Mouse (Mus musculus) testis, adult 10 weeks (tissue): Measurements from ENCODE around the gene Nasp. TPM values are rescaled to one million over a fixed set of nuclear protein-coding genes. Genes with fewer than 3 reads are reported as not detected.

Source experiments
- polyA plus RNA-seq: library from polyadenylated mRNA; stranded (reverse); fragments of 350-450 nt; fragmentation: Illumina TruSeq; extraction: RNeasy Lipid Tissue Mini Kit (QIAGEN cat#74804); gene quantifications from one replicate; pipeline ENCODE4 v1.2.3, GENCODE M21; 2014; ENCODE audit warnings: low read depth, low replicate concordance

Gene Nasp
- 1,868 TPM for polyA plus RNA-seq

DNA sequence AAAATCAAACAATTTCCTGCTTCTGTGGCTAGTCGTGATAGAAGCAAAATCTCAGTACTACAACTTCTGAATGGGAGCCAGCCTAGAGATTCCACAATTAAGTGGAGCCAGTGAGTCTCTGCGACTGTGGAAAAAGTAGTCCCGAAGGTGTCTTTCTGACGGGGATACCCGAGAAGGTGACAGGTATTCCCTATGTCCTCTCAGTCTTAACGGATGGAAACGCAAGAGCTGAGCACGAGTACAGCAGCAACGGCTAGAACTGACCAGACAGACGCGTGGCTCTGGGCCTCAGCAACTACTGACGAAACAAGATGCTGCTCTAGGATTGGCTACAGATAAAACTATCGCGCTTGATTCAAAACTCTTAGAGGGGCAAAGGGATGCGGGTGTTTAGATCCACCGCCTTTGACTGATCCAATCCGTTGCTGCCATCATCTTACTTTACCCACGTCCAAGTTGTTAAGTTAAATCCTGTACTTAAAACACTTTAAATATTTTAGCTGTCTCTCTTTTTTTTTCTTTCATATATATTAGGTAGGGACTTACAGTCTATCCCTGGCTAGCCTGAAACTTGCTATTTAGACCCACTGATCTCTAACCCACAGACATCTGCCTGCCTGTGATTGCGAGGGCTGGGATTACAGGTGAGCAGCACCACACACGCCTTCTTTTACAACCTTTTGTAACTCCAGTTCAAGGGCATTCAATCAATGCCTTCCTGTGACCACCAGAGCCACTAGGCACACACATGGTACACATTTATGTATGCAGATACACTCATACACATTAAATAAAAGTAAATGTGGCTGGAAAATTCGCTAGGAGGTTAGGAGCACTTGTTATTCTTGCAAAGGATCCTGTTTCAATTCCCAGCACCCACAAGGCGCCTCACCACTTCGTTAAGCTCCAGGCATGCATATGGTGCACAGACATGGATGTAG, at the start of gene Nasp:
Gene Nasp, minus strand, starts transcription at position 220 of the 941 bp plus-strand sequence.

DNA sequence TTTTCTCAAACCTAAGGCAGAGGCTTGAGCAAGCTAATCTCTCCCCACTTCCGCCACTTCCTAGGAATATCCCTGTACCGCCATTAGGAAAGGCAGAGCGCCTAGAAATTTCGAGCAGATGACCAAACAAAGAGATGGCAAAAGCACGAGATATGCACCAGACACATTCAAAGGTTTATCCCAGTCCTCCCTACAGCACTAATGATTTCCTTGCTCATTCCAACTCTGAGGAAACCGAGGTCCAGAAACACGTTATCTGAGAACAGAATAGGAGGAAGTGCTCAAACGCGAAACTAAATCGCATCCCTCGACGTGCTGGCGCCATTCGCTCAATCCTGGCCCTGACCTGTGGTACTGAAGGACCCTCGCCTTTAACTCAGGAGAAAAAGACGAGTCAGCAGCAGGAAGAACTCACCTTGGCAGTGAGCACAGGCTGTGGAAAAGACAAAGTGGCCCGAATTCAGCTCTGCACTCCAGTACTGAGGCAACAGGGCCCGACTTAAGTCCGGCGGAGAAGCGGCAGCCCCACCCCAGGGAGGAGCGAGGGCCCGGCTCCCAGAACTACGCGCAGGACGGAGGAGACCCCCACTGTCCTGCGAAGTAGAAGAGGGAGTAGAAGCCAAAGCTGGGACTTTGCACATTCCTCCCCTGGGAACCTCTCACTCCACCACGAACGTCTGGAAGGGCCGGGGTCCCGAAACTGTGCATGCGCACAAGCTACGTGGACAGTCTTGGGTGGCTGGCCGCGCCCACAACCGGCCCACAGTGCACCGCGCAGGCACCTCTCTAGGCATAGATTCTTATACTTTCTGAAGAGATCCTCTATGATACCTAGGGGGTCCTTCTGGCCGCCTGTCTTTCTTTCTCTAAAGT, 23.4 kb upstream of the Nasp start, which contains the start of gene Akr1a1:
Gene Akr1a1, minus strand, starts transcription at position 757 of the 873 bp plus-strand sequence.

DNA sequence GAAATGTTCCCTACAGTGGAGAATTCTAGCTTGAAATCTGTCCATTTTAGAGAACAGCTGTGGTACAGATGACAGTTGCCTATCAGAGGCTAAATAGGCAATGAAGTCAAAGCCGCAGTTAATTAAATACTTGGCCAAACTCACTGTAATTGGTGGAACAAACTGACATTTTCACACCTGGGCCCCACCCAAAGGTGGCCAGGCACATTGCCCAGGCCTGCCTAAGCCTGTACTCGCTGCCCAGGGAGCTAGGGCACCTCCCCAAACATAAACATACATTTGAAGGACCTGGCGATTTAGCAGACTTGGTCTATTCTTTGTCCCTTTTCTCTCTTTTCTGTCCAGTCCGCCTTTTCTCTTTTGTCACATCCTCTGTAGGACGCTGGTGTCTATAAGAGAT, 31.4 kb downstream of the Nasp start, which contains the start of gene Ccdc17:
Gene Ccdc17, plus strand, starts transcription at position 276 of the 400 bp plus-strand sequence.

DNA sequence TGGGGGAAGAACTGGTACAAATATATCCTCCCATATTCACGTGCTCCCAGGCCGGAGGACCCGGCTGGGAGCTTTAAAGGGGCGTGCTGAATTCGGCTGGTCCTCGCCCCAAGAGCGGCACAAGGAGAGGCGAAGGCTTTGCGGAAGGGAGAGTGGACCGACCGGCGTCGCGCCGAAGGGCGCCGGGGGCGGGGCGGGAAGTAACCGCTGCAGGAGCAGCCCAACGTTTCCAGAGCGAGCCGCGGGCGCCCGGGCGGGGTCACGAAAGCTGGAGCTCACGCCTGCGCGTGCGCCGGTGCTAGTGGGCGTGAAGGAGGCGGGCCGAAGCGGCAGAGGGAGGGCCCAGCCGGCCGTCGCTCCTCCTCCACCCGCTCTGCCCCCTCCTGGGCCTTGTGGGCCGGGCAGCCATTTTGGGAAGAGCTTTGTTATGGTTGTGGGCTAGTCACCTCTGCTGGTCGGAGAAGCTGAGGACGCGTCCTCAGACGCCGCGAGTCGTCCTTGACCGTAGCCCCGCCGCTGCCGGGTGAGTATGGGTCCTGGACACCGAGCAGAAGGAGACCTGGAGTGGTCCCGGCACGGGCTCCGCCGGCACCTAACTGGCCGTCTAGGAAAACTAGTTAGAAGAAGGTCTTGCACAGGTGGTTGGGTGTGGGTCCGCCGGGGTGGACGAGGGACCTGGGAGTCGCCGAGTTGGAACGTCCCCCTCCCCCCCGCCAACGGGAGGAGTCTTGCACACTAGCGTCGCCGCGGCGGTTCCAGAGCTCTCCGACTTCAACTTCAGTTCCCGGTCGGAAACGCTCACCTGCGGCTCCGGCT, 70.2 kb downstream of the Nasp start, which contains the start of gene Gpbp1l1:
Gene Gpbp1l1, plus strand, starts transcription at position 353 of the 816 bp plus-strand sequence.

DNA sequence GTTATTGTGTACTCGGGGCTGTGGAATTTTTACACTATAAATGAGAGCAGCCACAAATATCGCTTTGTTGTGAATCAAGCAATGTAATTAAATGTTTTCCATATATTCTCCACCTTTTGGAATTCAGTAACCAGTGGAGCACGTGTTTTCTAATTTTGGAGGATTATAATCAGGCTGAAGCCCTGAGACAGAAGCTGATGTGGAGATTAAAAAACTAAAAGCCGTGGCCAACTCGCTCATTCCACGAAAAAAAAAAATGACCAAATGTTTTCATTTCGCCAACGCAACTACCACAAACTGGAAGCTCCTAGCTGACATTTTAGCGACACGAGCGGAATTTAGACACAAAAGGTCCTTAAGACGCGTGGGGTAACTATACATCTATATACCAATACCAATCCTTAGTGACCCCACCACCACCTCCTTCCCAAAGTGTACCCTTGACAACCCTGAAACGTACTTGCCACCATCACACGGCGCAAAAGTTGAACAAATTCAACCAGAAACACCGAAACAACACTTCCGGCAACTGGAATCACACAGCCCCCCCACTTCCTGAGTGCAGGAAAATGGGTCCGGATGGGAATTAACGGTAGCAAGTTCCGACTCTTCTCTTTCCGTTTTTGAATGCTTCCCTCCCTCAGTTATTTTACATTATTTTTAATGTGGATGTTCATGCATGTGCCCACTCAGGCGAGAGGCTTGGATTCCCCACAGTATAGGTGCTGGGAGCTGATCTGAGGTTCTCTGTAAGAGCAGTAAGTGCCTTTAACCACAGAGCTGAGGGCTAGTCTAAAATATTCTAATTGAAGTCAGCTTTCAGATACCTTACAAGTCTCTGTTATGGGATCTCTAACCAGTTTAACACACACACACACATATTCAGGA, 72.1 kb downstream of the Nasp start, which contains the start of gene Tmem69:
Gene Tmem69, minus strand, starts transcription at position 524 of the 888 bp plus-strand sequence.

Other genes starting within 250 kb of the Nasp start
- 58.9 TPM for gene Mast2, start 163.8 kb downstream of the Nasp start, polyA plus RNA-seq
- gene Ipp, start 120.4 kb downstream of the Nasp start, polyA plus RNA-seq = 35.3 TPM
- 43.1 TPM for gene Tmem69, start 72.0 kb downstream of the Nasp start, polyA plus RNA-seq
- gene Gpbp1l1, start 70.3 kb downstream of the Nasp start, polyA plus RNA-seq = 79.2 TPM
- 1.3 TPM for gene Ccdc17, start 31.3 kb downstream of the Nasp start, polyA plus RNA-seq
- gene Akr1a1, start 23.7 kb upstream of the Nasp start, polyA plus RNA-seq = 112 TPM
- 511 TPM for gene Prdx1, start 57.6 kb upstream of the Nasp start, polyA plus RNA-seq
- 27.0 TPM for gene Mmachc, start 80.5 kb upstream of the Nasp start, polyA plus RNA-seq
- gene Ccdc163, start 80.6 kb upstream of the Nasp start, polyA plus RNA-seq = 93.6 TPM
- gene Tesk2, start 93.0 kb upstream of the Nasp start, polyA plus RNA-seq = 24.2 TPM
- 9.3 TPM for gene Toe1, start 179.7 kb upstream of the Nasp start, polyA plus RNA-seq
- gene Mutyh, start 179.8 kb upstream of the Nasp start, polyA plus RNA-seq = 1.1 TPM
- 0.29 TPM for gene Hpdl, start 193.8 kb upstream of the Nasp start, polyA plus RNA-seq
- 3.1 TPM for gene Zswim5, start 249.4 kb upstream of the Nasp start, polyA plus RNA-seq